Mouse (Mus musculus): ENCODE results near the gene Prpf3.
A peak's percentile ranks its signal among the peaks of the same experiment; 100 is the strongest.

DNA sequence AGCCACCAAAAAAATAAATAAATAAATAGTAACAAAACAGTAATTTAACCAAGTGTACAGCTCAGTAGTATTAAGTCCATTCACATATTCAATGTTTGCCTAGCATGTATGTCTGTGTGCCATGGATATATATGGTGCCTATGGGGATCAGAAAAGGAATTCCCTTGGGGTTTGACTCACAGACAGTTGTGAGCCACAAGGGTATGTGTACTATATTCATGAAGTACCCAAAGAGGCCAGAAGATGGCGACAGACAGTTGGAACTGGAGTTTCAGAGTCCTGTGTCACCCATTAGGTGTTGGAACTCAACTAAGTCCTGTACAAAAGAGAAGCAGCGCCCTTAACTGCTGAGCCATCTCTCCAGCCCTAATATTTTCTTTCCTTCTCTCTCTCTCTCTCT lies 6.1 kb upstream of the Prpf3 start:
- TF ChIP-seq CTCF (conservative IDR thresholded peaks at IDR 0.05; ENCODE audit: low read length) (peak; percentile 62), POU5F1 (IDR thresholded peaks at IDR 0.05; ENCODE audit: borderline replicate concordance, low read length) (no peak), NANOG (IDR thresholded peaks at IDR 0.05; ENCODE audit: borderline replicate concordance, low read length) (no peak)

Measured in E14TG2a.4 (cell line).